Mouse (Mus musculus): ENCODE data around the gene Rps23.
"Not testable (repeated sequence)": the region's sequence is repeated elsewhere in the genome, so short reads cannot be mapped to it uniquely, and the experiment has no call there.

GRCm38 (mm10) chr13:90923617-90924016 is 859 bp downstream of the Rps23 start:
- not testable (repeated sequence) for TF ChIP-seq CTCF, EP300 (IDR thresholded peaks at IDR 0.05; ENCODE audit: low read depth)

All from liver, postnatal 0 days (tissue).